Mouse (Mus musculus): ENCODE measurements around the gene Cacna1c. TPM values are rescaled to one million over a fixed set of nuclear protein-coding genes. Genes with fewer than 3 reads are reported as not detected.

Gene Cacna1c
- polyA plus RNA-seq, 1 experiment from 2014 or later: 7.3 TPM

DNA sequence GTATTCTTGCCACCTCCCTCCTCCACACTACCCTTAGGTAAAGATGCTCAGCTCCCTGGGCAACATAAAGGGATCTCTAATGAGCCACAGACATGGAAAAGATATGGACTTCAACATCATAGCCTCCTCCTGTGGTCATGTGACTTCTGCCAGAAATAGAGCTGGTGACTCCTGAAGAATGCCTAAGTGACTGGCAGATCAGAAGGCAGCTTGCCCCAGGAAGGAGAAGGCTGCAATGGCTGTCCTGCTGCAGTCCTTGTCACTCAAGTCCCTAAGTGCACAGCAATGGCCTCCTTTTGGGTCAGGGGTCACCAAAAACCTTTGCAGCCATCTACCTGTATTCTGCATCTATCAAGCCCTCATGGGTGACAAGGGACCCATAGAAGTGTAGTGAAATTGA, 133.5 kb downstream of the Cacna1c start:
- no peak overlapping the region for H3K4me3 ChIP-seq
- no peaks in the 10 kb centered on the region for H3K27me3 ChIP-seq
- no peaks in the 10 kb centered on the region for H3K9me3 ChIP-seq (replicated peaks)
- H3K36me3 ChIP-seq: no peaks in the 10 kb centered on the region
- H3K4me1 ChIP-seq: peaks cover 7% of the 10 kb centered on the region; the same call in 1 of the 2 replicates
- H3K27ac ChIP-seq: no peak overlapping the region
- ATAC-seq (ENCODE audit: low FRiP score): no peak
- H3K4me2 ChIP-seq (replicated peaks): no peak overlapping the region
- H3K9ac ChIP-seq: no peak overlapping the region

DNA sequence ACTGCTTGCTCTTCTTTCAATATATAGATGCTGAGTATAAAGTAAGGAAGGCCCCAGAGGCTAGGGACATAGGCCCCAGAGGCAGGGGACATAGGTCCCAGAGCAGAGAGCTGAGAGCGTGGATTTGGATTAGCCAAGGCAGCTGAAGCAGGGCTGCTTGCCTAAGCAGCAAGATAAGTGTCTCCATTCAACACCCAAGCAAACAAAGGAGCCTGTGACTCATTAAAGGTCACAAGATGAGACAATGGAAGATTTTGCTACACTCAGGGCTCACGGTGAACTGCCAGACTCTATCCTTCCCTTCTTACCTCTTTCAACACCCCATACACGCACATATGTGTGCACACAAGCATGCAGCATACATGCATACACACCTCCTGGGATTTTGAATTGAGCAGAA, 137.3 kb downstream of the Cacna1c start:
- peaks cover 4% of the 10 kb centered on the region; the same call in 1 of the 2 replicates for H3K4me1 ChIP-seq
- no peak overlapping the region for H3K27ac ChIP-seq
- H3K9me3 ChIP-seq (replicated peaks): no peaks in the 10 kb centered on the region
- 67% methylated on average over 3 of the region's 3 CpGs for WGBS
- no peaks in the 10 kb centered on the region for H3K27me3 ChIP-seq
- H3K9ac ChIP-seq: no peak overlapping the region
- no peak overlapping the region for H3K4me3 ChIP-seq
- H3K4me2 ChIP-seq (replicated peaks): no peak overlapping the region
- no peaks in the 10 kb centered on the region for H3K36me3 ChIP-seq
- no peak for ATAC-seq (ENCODE audit: low FRiP score)

DNA sequence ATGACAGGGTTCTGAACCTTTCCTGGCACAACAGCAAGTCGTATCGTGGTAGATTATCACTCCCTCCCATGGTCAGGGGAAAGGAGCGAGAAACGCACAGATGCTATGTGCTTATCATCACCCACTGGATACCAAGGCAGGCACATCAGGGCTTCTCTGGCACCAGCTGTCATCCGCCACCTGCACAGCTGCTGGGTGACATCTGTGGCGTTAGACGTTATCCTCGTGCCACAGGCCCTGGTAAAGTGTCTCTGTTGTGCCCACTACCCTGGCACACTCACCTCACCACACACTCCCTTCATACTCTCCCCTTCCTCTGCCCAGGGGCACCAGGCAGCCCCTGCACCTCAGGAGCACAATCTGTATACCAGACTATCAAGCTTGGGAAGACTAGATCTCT, 137.8 kb downstream of the Cacna1c start:
- ATAC-seq (ENCODE audit: low FRiP score): no peak
- H3K27me3 ChIP-seq: no peaks in the 10 kb centered on the region
- WGBS: 86% methylated on average over 8 of the region's 8 CpGs
- H3K4me1 ChIP-seq: peaks cover 4% of the 10 kb centered on the region; the same call in 1 of the 2 replicates
- H3K36me3 ChIP-seq: no peaks in the 10 kb centered on the region
- H3K27ac ChIP-seq: no peak overlapping the region
- no peak overlapping the region for H3K4me2 ChIP-seq (replicated peaks)
- no peak overlapping the region for H3K4me3 ChIP-seq
- H3K9ac ChIP-seq: no peak overlapping the region
- no peaks in the 10 kb centered on the region for H3K9me3 ChIP-seq (replicated peaks)

DNA sequence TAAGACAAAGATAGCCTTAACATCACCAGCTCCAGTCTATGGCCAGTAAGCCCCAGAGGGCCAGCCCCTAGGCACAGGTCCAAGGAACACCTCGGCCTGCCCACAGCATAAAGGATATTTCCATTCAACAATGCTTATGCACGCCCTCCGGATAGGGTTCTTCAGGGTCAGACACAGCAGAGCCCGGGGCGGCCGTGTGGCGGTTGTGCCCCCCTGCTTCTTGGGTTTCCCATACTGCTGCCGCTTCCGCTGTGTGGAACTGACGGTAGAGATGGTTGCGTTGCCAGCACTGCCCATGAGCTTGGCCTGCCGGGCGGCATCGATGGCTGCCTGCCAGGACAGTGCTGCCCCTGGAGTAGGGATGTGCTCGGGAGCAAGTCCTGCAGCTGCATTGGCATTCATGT, 139.1 kb downstream of the Cacna1c start:
- H3K9me3 ChIP-seq (replicated peaks): no peaks in the 10 kb centered on the region
- H3K4me2 ChIP-seq (replicated peaks): no peak overlapping the region
- 0 out of 2 replicates have a peak, but pooled peaks have one; percentile 50 for ATAC-seq (ENCODE audit: low FRiP score)
- WGBS: 87% methylated on average over 15 of the region's 15 CpGs
- no peaks in the 10 kb centered on the region for H3K36me3 ChIP-seq
- peaks cover 1% of the 10 kb centered on the region; the same call in 1 of the 2 replicates for H3K4me1 ChIP-seq
- no peak overlapping the region for H3K9ac ChIP-seq
- H3K27me3 ChIP-seq: no peaks in the 10 kb centered on the region
- no peak overlapping the region for H3K4me3 ChIP-seq
- no peak overlapping the region for H3K27ac ChIP-seq

DNA sequence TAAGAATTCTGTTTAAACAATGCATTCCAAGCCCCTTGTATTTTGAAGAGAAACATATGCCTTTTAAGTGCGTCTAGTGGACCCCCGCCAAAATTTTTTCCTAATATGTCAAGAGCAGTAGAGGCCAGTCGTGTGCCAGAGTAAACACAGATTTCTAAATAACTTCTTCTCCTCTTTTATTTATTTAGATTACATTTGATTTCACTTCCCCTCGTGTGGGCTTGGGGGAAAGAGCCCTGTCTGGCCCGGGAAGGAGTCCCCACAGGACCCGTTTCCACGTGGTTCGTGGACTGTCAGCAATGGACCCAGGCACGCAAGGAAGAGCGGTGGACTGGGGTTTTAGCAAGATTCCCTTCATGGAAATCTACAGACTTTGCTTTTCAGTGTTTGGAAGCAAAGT, 143.4 kb downstream of the Cacna1c start:
- Histone ChIP-seq H3K4me2 (replicated peaks) (no peak overlapping the region), H3K27me3 (no peaks in the 10 kb centered on the region), H3K9ac (no peak overlapping the region), H3K36me3 (no peaks in the 10 kb centered on the region), H3K27ac (no peak overlapping the region), H3K4me1 (no peaks in the 10 kb centered on the region), H3K4me3 (no peak overlapping the region), H3K9me3 (replicated peaks) (no peaks in the 10 kb centered on the region)
- no peak for ATAC-seq (ENCODE audit: low FRiP score)
- 80% methylated on average over 10 of the region's 10 CpGs for WGBS

DNA sequence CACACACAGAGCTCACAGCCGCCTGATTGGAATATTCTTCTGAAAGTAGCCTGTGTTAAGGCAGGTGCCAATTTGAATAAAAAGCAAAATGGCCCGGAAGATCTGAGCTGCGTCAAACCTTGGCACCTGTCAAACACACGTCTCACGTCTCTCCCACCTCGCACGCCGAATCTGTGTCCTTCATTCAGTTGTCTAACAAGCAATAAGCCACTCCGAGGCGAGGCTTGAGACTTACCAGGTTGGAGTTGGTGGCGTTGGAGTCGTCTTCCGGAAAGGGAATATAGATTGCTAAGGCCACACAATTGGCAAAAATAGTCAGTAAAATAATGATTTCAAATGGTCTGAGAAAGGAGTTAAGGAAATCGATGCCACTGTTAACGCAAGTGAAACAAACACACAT, 143.9 kb downstream of the Cacna1c start:
- no peak overlapping the region for H3K9ac ChIP-seq
- no peaks in the 10 kb centered on the region for H3K27me3 ChIP-seq
- 89% methylated on average over 15 of the region's 15 CpGs for WGBS
- H3K4me3 ChIP-seq: no peak overlapping the region
- H3K4me1 ChIP-seq: no peaks in the 10 kb centered on the region
- H3K4me2 ChIP-seq (replicated peaks): no peak overlapping the region
- H3K27ac ChIP-seq: no peak overlapping the region
- no peak for ATAC-seq (ENCODE audit: low FRiP score)
- H3K9me3 ChIP-seq (replicated peaks): no peaks in the 10 kb centered on the region
- H3K36me3 ChIP-seq: no peaks in the 10 kb centered on the region

DNA sequence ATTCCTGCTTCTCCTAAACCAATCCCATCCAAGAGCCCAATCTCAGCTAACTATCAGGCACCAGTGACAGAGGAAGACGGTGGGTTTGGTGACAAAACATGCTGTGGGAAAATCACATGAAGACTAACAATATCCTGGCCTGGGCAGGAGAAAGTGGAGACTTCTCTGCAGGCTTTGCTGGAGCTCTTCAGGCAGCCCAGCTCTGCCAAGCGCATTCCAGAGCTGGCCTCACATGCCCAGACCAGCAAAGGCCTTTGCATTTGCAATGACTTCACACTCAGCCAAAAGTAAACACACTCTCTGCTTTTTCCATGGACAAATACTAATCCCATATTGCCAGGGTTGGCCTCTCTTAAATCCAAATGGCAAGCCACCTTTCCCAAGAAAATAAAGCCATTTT, 144.5 kb downstream of the Cacna1c start:
- Histone ChIP-seq H3K4me1 (no peaks in the 10 kb centered on the region), H3K9me3 (replicated peaks) (no peaks in the 10 kb centered on the region), H3K36me3 (no peaks in the 10 kb centered on the region), H3K4me2 (replicated peaks) (no peak overlapping the region), H3K9ac (no peak overlapping the region), H3K27me3 (no peaks in the 10 kb centered on the region), H3K4me3 (no peak overlapping the region), H3K27ac (no peak overlapping the region)
- no peak for ATAC-seq (ENCODE audit: low FRiP score)
- WGBS: 79% methylated on average over 2 of the region's 2 CpGs

DNA sequence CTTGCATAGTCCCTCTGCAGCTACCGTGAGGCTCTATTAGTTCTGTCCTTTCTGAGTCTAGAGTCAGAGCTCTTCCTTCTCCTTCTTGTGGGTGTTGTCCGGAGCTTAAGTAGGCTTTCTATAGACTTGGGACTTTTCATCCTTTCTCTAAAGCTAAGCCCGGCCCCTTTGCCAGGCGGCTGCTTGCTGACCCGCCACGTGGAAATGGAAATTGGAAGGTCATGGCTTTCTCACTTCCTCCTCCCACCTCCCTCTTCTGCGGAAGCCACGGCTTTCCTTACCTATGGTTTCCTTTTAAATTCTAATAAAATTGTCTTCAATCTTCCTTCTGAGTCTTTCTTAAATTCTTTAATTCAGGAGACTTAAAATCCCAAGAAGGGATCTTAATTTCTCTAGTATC, 148.9 kb downstream of the Cacna1c start:
- no peaks in the 10 kb centered on the region for H3K36me3 ChIP-seq
- no peak overlapping the region for H3K4me2 ChIP-seq (replicated peaks)
- no peak for ATAC-seq (ENCODE audit: low FRiP score)
- no peaks in the 10 kb centered on the region for H3K27me3 ChIP-seq
- H3K9ac ChIP-seq: no peak overlapping the region
- H3K4me1 ChIP-seq: no peaks in the 10 kb centered on the region
- H3K9me3 ChIP-seq (replicated peaks): no peaks in the 10 kb centered on the region
- WGBS: 68% methylated on average over 8 of the region's 8 CpGs
- H3K27ac ChIP-seq: no peak overlapping the region
- H3K4me3 ChIP-seq: no peak overlapping the region

DNA sequence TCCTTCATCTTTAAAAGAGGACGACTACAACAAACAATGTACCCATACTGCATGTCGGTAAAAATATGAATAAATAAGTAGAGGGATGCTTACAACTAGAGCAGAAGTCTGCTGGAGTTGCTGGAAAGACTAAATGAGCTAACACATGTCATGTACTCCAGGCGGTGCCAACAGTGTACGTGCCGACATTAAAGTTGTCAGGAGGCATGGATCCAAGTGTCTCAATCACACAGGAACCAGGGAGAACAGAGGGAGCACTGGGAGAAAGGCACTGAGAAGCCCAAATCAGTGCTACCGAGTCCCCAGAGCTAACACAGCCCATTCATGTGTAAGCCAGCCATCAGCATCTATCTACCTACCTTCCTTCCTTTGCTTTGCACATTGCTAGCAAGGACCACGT, 150.7 kb downstream of the Cacna1c start:
- no peaks in the 10 kb centered on the region for H3K9me3 ChIP-seq (replicated peaks)
- no peaks in the 10 kb centered on the region for H3K4me1 ChIP-seq
- no peak for ATAC-seq (ENCODE audit: low FRiP score)
- no peak overlapping the region for H3K9ac ChIP-seq
- H3K36me3 ChIP-seq: no peaks in the 10 kb centered on the region
- no peak overlapping the region for H3K4me3 ChIP-seq
- 87% methylated on average over 7 of the region's 7 CpGs for WGBS
- H3K27me3 ChIP-seq: no peaks in the 10 kb centered on the region
- H3K27ac ChIP-seq: no peak overlapping the region
- H3K4me2 ChIP-seq (replicated peaks): no peak overlapping the region

DNA sequence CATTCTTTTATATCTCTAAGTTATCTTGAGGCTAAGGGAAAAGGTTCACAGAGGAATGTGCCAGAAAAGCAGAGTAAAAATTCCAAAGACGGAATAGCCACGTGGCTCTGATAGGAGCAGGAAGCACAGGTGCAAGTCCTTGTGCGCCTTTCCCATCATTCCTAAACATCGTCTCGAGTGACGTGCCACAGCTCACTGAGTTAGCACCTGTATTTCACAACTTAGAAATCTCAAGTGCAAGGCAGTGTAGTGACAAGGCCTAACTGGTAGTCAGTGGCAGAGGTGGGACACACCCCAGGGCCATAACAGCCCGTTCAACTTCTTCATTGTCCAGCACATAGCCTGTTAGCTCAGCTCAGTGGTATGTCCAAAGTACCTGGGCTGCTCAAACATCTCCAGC, 152.1 kb downstream of the Cacna1c start:
- Histone ChIP-seq H3K9ac (no peak overlapping the region), H3K4me2 (replicated peaks) (no peak overlapping the region), H3K27me3 (no peaks in the 10 kb centered on the region), H3K4me1 (no peaks in the 10 kb centered on the region), H3K36me3 (no peaks in the 10 kb centered on the region), H3K4me3 (no peak overlapping the region), H3K9me3 (replicated peaks) (no peaks in the 10 kb centered on the region), H3K27ac (no peak overlapping the region)
- ATAC-seq (ENCODE audit: low FRiP score): no peak
- 89% methylated on average over 7 of the region's 7 CpGs for WGBS

DNA sequence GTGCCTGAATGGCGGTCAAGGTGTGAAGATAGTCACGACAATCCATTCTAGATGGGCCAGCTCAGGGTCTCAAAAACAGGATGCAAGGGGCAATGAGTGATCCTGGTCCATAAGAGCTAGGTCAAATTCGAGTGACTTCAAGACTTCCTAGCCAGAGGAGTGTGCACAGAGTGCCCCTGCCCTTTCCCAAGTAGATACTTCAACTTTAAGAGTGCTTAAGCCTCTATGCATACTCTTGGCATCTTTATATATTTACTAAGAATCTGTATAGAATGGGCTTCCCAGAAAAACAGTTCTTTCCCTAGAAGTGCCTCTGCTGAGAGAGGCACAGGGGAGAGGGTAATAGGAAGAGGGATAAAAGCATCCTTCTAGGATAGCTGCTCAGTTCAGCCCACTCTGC, 153.4 kb downstream of the Cacna1c start:
- no peaks in the 10 kb centered on the region for H3K9me3 ChIP-seq (replicated peaks)
- no peak overlapping the region for H3K4me3 ChIP-seq
- no peak for ATAC-seq (ENCODE audit: low FRiP score)
- no peak overlapping the region for H3K4me2 ChIP-seq (replicated peaks)
- no peaks in the 10 kb centered on the region for H3K36me3 ChIP-seq
- 89% methylated on average over 3 of the region's 3 CpGs for WGBS
- no peak overlapping the region for H3K9ac ChIP-seq
- no peaks in the 10 kb centered on the region for H3K4me1 ChIP-seq
- no peak overlapping the region for H3K27ac ChIP-seq
- no peaks in the 10 kb centered on the region for H3K27me3 ChIP-seq

DNA sequence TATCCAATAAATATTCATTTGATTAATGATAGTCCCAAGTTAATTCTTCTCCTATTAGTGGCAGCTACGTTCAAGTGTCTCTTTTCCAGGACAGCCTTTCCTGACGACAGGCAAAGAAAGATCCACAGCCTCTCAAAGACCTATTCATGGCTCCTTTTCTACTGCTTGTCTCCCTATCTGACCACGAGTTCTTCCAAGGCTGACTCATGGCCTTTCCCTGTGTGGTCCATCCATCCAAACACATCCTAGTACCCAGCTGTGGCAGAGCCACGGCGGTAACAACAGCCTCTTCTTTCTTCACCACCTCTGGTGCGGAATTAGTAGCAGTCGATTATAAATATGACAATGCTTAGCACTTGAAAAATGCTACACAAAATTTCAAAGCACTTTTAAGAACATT, 155.3 kb downstream of the Cacna1c start:
- Histone ChIP-seq H3K27me3 (no peaks in the 10 kb centered on the region), H3K4me1 (no peaks in the 10 kb centered on the region), H3K9me3 (replicated peaks) (no peaks in the 10 kb centered on the region), H3K9ac (no peak overlapping the region), H3K27ac (no peak overlapping the region), H3K36me3 (no peaks in the 10 kb centered on the region), H3K4me2 (replicated peaks) (no peak overlapping the region), H3K4me3 (no peak overlapping the region)
- 74% methylated on average over 7 of the region's 7 CpGs for WGBS
- no peak for ATAC-seq (ENCODE audit: low FRiP score)

DNA sequence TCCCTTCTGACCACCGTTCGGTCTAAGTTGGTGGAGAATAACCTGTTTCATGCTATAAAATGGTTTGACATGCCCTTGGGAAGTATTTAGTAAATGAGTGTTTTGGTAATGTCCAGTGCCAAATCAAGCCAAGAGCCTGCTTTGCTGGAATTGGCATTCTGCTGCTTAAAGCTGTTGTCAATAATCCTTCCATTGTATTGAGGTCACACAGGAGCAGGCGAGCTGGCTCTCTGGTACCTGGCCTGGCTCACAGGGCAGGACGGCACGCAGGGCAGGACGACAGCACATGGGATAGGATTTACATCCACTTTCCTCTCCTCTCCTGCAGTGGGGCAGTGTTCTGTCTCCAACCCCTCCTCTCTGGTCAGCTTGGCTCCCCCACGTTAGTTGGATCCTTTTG, 156.4 kb downstream of the Cacna1c start:
- ATAC-seq (ENCODE audit: low FRiP score): no peak

DNA sequence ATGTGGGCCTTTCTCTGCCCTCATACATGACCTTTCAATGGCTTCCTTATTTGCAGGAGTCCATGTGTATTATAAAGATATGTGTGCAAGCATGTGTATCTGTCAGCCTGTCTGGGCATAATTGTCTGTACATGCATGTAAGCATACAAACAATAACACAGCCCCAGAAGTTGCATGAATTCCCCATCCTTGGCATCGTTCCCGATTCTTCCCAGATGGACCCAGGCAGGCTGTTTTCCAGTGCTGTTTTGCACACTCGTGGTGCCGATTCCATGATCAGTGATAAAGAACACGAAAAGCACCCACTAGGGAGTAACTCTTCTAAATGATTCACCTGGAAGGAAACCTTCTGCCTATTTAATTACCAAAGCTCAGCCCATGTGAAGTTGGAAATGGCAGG, 156.9 kb downstream of the Cacna1c start:
- WGBS: 88% methylated on average over 5 of the region's 5 CpGs

More for the DNA sequence above, 156.4 kb downstream of the Cacna1c start:
- H3K9me3 ChIP-seq (replicated peaks): no peaks in the 10 kb centered on the region
- no peaks in the 10 kb centered on the region for H3K27me3 ChIP-seq
- H3K4me3 ChIP-seq: no peak overlapping the region
- H3K36me3 ChIP-seq: no peaks in the 10 kb centered on the region
- no peak overlapping the region for H3K4me2 ChIP-seq (replicated peaks)
- no peak overlapping the region for H3K9ac ChIP-seq
- no peak overlapping the region for H3K27ac ChIP-seq
- 81% methylated on average over 7 of the region's 7 CpGs for WGBS
- H3K4me1 ChIP-seq: no peaks in the 10 kb centered on the region

More for the DNA sequence above, 156.9 kb downstream of the Cacna1c start:
- H3K36me3 ChIP-seq: no peaks in the 10 kb centered on the region
- H3K4me2 ChIP-seq (replicated peaks): no peak overlapping the region
- no peak overlapping the region for H3K4me3 ChIP-seq
- no peak overlapping the region for H3K27ac ChIP-seq
- ATAC-seq (ENCODE audit: low FRiP score): no peak
- H3K27me3 ChIP-seq: no peaks in the 10 kb centered on the region
- H3K9ac ChIP-seq: no peak overlapping the region
- H3K9me3 ChIP-seq (replicated peaks): no peaks in the 10 kb centered on the region
- no peaks in the 10 kb centered on the region for H3K4me1 ChIP-seq
